Mouse (Mus musculus): ENCODE measurements at regions not wholly inside any gene's neighbourhood (a gene's known extent, or its start where the extent isn't known, plus 50 kb on each side); places are given as distances from the start of the nearest gene placed in this dataset.
"Not testable (repeated sequence)": the region's sequence is repeated elsewhere in the genome, so short reads cannot be mapped to it uniquely, and the experiment has no call there.

GRCm38 (mm10) chr13:39566491-39566890 is 605.8 kb upstream of the Slc35b3 start:
- DNase-seq = no peak

GRCm38 (mm10) chr13:39537724-39538440 is 577.2 kb upstream of the Slc35b3 start:
- no peak for DNase-seq

- no peak for DNase-seq
Measured at GRCm38 (mm10) chr13:39526469-39526868, 565.8 kb upstream of the Slc35b3 start.

- DNase-seq = no peak
Measured at GRCm38 (mm10) chr13:39523856-39524301, 563.2 kb upstream of the Slc35b3 start.

- DNase-seq = no peak
Measured at GRCm38 (mm10) chr13:39523246-39523850, 562.7 kb upstream of the Slc35b3 start.

- DNase-seq = no peak
Measured at GRCm38 (mm10) chr13:39520846-39521245, 560.2 kb upstream of the Slc35b3 start.

GRCm38 (mm10) chr13:39516106-39516505 is 555.4 kb upstream of the Slc35b3 start:
- no peak for DNase-seq

GRCm38 (mm10) chr13:39489806-39490205 is 529.1 kb upstream of the Slc35b3 start:
- no peak for DNase-seq

- no peak for DNase-seq
Measured at GRCm38 (mm10) chr13:39472621-39473020, 511.9 kb upstream of the Slc35b3 start.

- DNase-seq = no peak
Measured at GRCm38 (mm10) chr13:39441799-39442198, 481.1 kb upstream of the Slc35b3 start.

GRCm38 (mm10) chr13:39440907-39441306 is 480.2 kb upstream of the Slc35b3 start:
- DNase-seq = no peak

GRCm38 (mm10) chr13:39440336-39440735 is 479.7 kb upstream of the Slc35b3 start:
- no peak for DNase-seq

- DNase-seq = no peak
Measured at GRCm38 (mm10) chr13:39427996-39428395, 467.3 kb upstream of the Slc35b3 start.

- DNase-seq = no peak
Measured at GRCm38 (mm10) chr13:39425944-39426343, 465.3 kb upstream of the Slc35b3 start.

- no peak for DNase-seq
Measured at GRCm38 (mm10) chr13:39418127-39418526, 457.5 kb upstream of the Slc35b3 start.

- no peak for DNase-seq
Measured at GRCm38 (mm10) chr13:39411471-39412251, 451.0 kb upstream of the Slc35b3 start.

- DNase-seq = no peak
Measured at GRCm38 (mm10) chr13:39392589-39392988, 431.9 kb upstream of the Slc35b3 start.

GRCm38 (mm10) chr13:39392151-39392550 is 431.5 kb upstream of the Slc35b3 start:
- DNase-seq = not testable (repeated sequence)

GRCm38 (mm10) chr13:39376677-39377076 is 416.0 kb upstream of the Slc35b3 start:
- no peak for DNase-seq

- no peak for DNase-seq
Measured at GRCm38 (mm10) chr13:39376269-39376668, 415.6 kb upstream of the Slc35b3 start.

- no peak for DNase-seq
Measured at GRCm38 (mm10) chr13:39372565-39372964, 411.9 kb upstream of the Slc35b3 start.

- no peak for DNase-seq
Measured at GRCm38 (mm10) chr13:39363637-39364036, 403.0 kb upstream of the Slc35b3 start.

- no peak for DNase-seq
Measured at GRCm38 (mm10) chr13:39362536-39362935, 401.9 kb upstream of the Slc35b3 start.

- DNase-seq = no peak
Measured at GRCm38 (mm10) chr13:39351606-39352005, 390.9 kb upstream of the Slc35b3 start.

Measured in thymus, adult 18-20 months (tissue).